Mouse (Mus musculus) retina, postnatal 7 days (tissue): ENCODE results near the gene Agl.
"Not testable (repeated sequence)": the region's sequence is repeated elsewhere in the genome, so short reads cannot be mapped to it uniquely, and the experiment has no call there.

Experiments used
- DNase-seq: peaks from one replicate; pipeline ENCODE4 v3.0.0-alpha.2; 2012; ENCODE audit warnings: low read depth, low spot score

Agl gene

DNA sequence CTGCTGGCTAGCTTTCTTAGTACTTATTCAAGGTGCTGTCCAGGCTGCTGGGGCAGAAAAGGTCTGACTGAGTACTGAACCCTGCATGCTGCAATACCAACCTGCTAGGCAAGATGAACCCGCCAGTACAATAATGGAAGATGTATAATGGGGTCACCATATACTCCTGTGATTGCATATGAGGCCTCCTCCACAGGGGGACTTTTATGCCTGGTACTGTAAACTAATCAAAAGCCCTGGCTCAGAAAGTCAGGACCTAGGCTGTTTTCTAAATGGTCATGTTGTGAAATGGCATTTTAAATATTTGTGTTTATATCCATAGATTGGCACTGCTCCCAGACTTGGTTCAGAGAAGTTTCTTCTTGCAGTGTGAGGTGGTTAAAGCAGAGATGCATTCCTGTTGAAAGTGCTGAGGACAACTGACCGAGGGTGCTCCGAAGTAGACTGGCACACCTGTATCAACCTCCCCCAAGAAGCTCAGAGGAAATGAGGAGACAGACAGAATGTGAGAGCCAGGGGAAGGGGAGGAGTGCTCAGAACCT, 8.8 kb upstream of the Agl start:
- no peak for DNase-seq

DNA sequence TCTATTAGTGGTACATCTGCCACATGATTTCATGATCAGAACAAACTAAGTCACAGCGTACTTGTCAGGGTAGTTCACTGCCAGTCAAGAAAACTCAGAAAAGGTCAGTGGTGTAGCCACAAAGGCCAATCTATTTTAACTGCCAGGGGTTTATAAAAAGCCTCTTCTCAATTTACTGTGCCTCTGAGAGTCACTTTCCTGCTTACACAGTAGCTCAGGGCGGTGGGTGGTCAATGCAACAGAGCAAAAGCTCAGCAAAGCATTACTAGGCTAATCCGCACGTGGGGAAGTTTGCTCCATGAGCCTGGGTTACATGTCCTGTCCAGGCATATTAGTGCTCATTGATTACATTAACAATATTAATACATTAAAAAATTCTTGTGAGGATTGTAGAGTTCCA, 8.0 kb upstream of the Agl start:
- DNase-seq = no peak

DNA sequence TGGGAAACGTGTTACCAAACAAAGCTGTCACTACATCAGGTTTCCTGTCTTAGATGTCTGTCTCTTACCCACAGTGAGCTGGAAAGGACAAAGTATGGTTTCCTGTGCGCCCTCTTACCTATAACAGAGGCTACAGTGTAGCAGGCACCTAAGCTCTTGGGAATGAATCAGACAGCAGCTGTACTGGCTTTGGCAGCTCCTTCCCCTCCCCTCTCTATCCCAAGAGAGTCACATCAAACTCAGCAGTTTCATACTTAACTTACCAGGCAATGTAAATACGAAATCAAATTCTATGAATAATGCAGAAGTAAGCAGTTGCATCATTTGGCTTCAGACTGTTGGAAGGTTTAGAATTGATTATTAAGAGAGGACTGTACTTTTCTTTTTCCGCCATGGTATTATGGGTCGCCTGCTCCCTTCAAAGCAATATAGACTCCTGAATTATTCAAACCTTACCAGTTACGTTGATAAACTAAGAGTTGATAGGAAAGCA, 7.4 kb upstream of the Agl start:
- no peak for DNase-seq

DNA sequence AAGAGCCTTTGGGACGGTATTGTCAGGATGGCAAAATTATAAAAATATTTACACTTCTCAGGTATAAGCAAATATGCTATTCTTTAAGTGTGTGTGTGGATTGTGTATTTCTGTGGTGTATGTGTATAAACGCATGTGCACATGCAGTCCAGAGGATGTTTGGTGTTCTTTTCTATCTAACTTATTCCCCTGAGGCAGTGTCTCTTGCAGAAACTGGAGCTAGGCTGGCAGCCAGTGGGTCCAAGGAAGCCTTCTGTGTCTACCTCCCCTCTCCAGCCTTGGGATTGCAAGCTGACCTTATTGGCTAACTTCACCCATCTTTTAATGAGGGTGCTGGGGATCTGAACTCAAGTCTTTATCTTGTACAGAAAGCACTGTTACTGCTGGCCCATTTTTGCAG, 5.0 kb upstream of the Agl start:
- DNase-seq = no peak

- not testable (repeated sequence) for DNase-seq
Observed at GRCm38 (mm10) chr3:116810351-116810750, 2.4 kb upstream of the Agl start.

GRCm38 (mm10) chr3:116809221-116809620, 1.3 kb upstream of the Agl start:
- no peak for DNase-seq

GRCm38 (mm10) chr3:116808507-116809217, 696 bp upstream of the Agl start:
- no peak for DNase-seq

GRCm38 (mm10) chr3:116805866-116806265, 2.1 kb downstream of the Agl start:
- DNase-seq = no peak

DNA sequence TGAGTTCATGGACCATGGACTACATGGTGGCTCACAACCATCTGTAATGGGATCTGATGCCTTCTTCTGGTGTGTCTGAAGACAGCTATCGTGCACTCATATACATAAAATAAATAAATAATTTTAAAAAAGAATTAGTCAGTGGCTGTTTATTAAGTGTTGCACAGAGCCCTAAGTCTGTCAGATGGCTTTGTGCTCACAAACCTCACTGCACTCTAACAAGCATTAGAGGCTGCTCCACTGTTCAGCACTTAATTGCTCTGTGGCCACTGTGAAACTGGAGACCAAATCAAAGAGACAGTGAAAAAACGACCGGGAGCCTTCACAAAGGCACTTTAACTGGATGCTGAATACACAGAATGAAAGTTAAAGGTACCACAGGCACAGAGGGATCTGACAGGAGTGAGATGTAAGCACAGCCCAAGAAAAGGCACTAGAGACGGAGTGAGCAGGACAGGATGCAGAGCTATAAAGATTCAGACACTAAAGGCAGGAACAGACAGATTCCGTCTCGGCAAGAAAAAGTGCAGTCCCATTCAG, 3.1 kb downstream of the Agl start:
- no peak for DNase-seq

DNA sequence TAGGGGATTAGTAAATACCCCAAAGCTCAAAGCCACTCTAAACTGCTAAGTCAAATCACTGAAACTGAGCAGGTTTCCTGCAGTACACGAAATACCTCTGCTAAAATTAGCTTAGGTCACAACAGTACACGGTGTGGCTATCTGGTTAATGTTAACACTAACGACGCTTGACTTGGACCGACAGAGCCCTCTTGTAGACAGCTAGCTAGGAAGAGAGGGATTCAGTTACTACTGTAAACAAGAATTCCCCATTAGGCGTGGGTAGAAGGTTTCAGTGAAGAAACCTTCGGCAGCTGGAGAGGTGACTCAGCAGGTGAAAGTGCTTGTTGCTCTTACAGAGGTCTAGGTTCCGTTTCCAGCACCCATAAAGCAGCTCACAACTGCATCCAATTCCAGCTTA, 6.2 kb downstream of the Agl start:
- DNase-seq = no peak

GRCm38 (mm10) chr3:116798821-116799510, 9.0 kb downstream of the Agl start:
- no peak for DNase-seq

DNA sequence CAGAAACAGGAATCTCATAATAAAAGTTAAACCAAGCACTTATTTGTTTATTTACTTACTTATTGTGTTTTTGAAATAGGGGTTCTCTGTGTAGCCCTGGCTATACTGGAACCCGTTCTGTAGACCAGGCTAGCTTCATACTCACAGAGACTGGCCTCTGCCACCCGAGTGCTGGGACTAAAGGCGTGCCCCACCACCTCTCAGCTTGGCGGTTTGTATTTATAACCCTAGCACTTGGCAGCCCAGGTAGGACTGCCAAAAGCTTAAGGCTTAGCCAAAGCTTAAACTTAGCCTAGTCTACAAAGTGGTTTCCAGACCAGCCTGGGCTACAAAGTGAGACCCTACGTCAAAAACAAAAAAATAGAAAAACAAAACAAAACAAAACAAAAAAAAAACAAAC, 19.1 kb downstream of the Agl start:
- no peak for DNase-seq

GRCm38 (mm10) chr3:116786543-116786942, 21.4 kb downstream of the Agl start:
- DNase-seq = no peak

- no peak for DNase-seq
Observed at GRCm38 (mm10) chr3:116785820-116786219, 22.1 kb downstream of the Agl start.

GRCm38 (mm10) chr3:116784811-116785210, 23.2 kb downstream of the Agl start:
- no peak for DNase-seq

- DNase-seq = no peak
Observed at GRCm38 (mm10) chr3:116784290-116784689, 23.7 kb downstream of the Agl start.

DNA sequence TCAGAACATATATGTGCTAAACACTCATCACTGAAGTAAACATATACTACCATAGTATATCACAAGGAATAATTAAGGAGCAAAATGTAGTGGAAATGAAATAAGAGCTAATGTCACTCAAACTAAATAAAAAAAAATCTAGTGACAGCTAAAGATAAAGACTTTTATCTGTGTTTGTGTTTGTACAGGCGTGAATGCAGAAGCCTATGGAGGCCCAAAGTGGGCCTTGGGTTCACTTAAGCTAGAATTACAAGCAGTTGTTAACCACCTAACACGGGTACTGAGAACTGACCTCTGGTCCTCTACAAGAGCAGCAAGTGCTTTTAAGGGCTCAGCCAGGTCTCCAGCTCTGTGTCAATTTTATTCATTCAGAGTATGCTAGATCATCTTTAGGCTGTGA, 31.0 kb downstream of the Agl start:
- DNase-seq = no peak

- DNase-seq = no peak
Observed at GRCm38 (mm10) chr3:116773836-116774235, 34.1 kb downstream of the Agl start.

DNA sequence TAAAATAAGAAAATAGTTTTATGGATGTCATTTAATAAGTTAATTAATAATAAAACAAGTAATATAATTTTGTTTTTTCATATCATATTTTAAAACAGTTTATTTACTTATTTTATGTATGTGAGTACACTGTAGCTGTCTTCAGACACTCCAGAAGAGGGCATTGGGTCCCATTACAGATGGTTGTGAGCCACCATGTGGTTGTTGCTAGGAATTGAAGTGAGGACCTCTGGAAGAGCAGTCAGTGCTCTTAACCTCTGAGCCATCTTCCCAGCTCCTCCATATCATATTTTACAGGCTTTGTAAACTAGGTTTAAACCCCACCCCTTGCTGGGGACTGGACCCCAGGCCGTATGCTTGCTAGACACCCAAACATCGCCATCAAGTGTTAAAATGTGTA, 36.4 kb downstream of the Agl start:
- no peak for DNase-seq

DNA sequence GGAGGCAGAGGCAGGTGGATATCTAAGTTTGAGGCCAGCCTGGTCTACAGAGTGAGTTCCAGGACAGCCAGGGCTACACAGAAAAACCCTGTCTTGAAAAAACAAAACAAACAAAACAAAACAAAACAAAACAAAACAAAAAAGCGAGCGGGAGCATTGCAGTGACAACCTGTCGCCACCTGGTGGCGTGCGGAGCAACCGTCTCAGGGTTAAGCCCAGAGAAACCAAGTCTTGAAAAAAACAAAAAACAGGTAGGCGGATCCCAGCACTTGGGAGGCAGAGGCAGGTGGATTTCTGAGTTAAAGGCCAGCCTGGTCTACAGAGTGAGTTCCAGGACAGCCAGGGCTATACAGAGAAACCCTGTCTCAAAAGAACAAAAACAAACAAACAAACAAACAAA, 41.0 kb downstream of the Agl start:
- not testable (repeated sequence) for DNase-seq

DNA sequence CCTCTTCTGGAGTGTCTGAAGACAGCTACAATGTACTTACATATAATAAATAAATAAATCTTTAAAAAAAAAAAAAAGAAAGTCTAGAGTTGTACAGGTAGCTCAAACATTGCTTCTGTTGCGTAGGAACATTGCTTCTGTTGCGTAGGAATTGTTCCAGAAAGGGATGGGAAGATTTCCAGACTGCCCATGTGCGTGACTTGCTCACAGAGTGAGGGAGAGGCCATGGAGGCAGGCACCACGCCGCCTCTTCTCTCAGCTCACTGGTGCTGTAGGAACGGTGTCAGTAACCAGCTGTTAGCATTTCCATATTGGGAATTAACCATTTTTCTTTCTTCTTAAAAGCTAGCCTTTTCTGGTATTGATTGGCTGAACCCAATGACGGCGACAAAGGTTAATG, 55.1 kb downstream of the Agl start:
- no peak for DNase-seq

DNA sequence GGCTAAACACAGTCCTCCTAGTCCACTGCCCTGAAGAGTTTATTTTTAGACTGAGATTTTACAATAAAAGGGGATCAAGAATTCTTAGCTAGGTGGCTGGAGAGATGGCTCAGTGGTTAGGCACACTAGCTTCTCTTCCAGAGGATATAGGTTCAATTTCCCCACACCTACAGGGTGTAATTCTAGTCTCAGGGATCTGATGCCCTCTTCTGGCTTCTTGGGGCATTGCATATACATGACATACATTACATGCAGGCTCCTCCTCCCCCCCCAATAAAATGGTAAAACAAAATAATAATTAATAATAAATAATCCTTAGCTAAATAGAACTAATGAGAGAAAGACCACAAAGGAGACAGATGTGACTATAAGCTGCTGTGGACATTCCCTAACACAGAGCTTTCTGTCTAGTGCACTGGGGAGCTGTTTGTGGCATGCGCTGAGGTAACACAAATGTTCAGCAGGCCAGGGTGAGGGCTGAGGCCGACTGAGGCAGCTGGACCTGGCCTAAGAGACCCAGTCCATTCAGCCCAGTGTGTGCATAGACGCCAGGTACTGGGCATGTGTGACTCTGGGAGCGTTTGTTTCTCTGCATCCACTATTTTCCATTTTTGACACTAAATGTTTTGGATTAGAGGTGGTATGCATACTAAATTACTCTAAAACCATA, 56.6 kb downstream of the Agl start:
- DNase-seq = peak; percentile 31
